Mouse (Mus musculus): Measurements from ENCODE around the gene Tecpr2.

GRCm38 (mm10) chr12:110907845-110908244 is 18.8 kb downstream of the Tecpr2 start:
- TF ChIP-seq CTCF (IDR thresholded peaks at IDR 0.05; ENCODE audit: borderline replicate concordance, insufficient read depth, low read length) = no peak
- no peak for TF ChIP-seq POLR2A (IDR thresholded peaks at IDR 0.05; ENCODE audit: low read depth, low read length)

All from embryonic fibroblast, embryonic 13.5 days (primary cell).